Mouse (Mus musculus) NIH3T3 (cell line): ENCODE measurements around the gene Slc27a1.

Experiments
- DNase-seq: peaks from one replicate; pipeline ENCODE4 v3.0.0-alpha.2; 2012; ENCODE audit warnings: low read depth

Gene Slc27a1

DNA sequence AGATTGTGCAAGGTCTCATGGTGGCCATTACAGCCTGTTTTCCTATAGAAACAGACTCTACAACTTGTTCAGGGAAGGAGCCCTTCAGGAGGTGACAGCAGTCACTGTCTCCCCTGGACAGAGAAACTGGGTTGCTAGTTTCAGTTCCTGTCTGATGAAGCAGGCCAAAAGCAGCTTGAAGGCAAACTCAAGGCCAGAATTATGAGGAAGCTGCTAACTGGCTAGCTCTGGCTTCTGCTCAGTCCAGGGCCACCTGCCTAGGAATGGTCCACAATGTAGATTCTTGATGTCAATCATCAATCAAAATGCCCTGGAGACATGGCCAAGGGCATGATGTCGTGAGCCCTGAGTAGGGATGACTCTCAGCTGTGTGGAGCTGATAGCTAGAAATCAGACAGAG lies 56.4 kb downstream of the Slc27a1 start:
- DNase-seq = no peak

DNA sequence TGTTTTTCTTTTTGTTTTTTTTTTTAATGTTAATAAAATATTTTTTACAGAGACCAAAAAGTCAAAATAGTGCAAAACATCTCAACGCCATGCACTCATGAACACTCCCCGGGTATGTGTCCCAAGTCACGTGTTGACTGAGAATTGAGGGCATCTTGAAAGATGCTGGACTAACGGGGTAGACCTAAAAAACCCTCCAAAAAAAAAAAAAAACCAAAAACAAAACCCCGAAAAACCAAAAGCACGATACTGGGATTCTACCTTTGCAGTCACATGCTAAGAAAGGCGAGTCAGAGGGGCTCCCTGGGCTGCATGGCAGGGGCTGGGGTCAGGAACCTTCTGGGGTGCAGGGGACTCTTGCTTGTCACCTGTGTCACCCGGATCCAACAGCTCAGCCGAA lies 58.1 kb downstream of the Slc27a1 start:
- no peak for DNase-seq

GRCm38 (mm10) chr8:71627265-71628099 lies 58.8 kb downstream of the Slc27a1 start:
- no peak for DNase-seq

DNA sequence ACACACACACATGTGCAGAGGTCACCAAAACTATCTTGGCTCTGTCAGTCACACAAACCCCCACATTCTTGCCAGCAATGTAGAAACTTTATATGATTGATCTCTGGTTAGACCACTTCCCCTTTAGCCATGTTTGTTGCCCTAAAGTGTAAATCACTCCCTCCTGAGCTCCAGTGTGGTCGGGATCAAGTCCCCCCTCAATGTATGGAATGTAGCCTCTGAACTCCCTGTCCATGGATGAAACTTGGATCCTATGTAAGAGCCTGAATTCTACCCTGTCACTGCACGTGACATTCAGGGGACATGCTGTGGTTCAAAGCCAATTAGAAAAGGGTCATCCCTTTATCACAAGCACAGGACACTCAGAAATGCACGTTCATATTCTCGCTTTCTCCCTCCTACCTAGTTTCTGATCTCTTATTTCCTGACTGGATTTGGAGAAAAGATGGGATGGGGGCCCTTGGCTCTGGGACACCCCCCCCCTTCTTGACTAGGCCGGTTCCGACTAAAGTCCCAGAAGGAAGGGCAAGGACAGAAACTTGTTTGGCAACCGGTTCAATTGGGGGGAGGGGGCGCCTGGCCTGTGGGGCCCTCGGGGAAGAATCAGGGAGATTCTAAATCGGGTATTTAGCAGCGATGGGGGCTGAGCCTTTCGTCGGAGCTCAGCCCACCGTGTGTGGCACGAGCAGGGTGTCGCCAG lies 59.9 kb downstream of the Slc27a1 start:
- peak; percentile 18 for DNase-seq

DNA sequence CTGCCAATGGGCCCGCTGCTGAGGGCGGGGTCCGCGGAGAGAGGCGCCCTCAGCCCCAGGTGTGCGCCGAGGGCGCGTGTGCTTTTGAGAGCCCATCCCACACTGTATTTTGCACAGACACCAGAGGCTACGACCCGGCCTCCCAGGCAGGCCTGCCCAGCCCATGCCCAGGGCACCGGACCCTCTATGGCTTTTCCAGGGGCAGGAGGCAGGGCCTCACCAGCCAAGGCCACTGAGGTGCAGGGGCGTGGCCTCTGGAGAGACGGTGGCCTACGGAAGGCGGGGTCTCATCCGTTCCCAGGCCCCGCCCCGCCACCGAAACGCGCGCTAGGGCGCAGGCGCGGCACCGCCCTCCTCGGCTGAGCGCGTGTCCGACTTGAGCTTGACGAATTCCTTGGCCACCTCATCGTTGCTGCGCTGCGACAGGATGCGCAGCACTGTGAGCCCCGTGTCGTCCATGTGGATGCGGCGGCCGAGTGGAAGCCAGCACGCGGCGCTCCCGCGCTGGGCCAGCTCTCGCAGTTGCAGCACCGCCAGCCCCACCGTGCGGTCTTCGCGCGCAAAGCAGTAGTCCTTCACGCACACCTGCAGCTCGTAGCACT lies 60.5 kb downstream of the Slc27a1 start:
- DNase-seq = peak; percentile 73

DNA sequence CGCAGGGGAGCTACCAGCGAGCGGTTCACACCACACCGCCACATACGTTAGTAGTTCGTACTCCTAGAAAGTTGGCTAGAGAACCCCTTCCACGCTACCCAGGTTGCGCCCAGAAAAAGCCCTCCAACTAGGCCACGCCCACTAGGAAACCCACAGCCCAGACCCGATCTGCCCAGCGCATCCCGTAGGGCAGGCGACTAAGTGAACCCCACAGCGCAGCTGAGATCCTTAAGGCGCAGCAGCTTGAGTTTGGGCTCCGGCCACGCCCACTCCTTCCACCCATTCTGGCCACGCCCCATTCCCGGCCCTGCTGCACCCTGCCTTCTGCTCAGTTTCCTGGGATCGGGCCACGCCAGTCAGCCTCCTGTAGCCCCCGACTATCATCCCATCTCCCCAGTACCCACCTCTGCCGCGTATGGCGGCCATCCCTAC lies 61.1 kb downstream of the Slc27a1 start:
- DNase-seq = no peak

GRCm38 (mm10) chr8:71630761-71631160 lies 62.1 kb downstream of the Slc27a1 start:
- DNase-seq = no peak

- DNase-seq = no peak
Measured at GRCm38 (mm10) chr8:71631897-71632296, 63.2 kb downstream of the Slc27a1 start.

DNA sequence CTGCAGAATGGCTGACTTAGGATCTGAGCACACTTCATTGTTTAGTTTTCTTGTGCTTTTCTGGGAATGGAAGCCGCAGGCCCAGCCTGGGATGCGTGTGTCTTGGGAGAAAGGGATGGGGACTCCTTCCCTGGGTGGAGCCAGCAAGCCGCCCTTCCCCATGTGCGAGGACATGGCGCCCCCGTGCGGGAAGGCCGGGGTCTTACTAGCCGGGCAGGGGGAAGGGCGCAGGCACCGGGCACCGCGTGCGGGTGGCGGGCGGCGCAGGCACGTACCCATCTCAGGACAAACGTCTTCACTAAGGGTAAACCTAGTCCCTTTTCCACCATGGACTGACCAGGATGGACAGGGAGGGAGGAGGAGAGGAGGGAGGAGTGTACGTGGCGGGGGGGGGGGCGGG lies 64.5 kb downstream of the Slc27a1 start:
- no peak for DNase-seq

DNA sequence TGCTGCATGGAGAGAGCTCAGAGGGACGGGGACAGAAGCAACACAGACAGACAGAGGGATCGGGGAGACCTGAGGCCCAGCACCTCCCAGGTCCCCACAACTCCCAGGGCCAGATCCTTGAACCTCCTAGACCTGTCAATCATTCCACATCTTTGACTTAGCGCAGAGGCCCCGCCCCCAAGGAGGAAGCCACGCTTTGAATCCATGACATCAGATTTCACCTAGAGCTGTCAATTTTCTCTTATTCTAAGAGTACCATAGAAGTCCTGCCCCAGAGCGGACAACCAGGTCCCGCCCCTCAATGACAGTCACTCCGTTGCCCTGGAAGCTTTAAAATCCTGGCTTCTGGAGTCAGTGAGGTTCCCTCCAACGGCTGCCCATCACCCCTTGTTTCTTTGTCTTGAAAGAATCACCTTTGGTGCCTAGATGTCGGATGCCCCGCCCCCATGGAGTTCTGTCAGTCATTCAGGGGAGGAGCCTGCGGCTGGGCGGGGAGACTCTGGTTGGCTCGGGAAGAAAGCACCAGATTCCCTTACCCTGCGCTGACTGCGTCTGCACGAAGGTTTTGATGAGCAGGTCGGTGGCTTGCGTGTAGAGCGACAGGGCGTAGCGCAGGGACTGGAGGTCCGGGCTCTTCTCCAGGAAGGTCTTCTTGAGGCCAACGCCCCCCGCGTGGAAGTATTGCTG lies 65.4 kb downstream of the Slc27a1 start:
- DNase-seq = no peak
